Mouse (Mus musculus): ENCODE results near the gene Borcs5. TPM values are rescaled to one million over a fixed set of nuclear protein-coding genes. Genes with fewer than 3 reads are reported as not detected.
A peak's percentile ranks its signal among the peaks of the same experiment; 100 is the strongest.

Borcs5 gene
- polyA plus RNA-seq, 1 experiment from 2014 or later: 15.4 TPM

DNA sequence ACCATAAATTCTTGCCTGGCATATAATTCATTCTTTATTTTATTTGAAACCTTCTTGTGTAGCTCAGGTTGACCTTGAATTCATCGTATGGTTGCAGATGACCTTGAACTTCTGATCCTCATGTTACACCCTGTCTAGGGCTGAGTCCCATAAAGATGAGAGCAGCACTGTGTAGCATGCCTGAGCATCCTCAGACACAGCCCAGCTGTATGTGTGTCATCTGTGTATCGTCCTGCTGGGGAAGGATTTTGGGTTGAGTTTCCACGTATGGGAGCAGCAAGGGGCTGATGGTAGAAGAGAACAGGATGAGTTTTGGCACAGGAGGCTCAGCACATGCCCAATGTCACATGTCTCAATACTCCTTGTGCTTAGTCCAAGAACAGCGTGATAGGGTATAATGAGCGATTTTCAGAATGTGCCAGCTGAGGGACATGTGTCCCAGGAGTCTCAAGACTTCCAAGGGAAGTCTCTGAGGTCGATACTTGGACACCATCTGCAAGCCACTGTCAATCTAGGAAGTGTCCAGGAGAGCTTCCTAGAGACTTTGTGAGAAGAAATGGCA lies 45.1 kb downstream of the Borcs5 start:
- H3K9ac ChIP-seq: no peak overlapping the region
- ATAC-seq: no peak
- H3K27ac ChIP-seq: no peak overlapping the region
- no peak overlapping the region for H3K4me2 ChIP-seq (replicated peaks)
- no peak overlapping the region for H3K4me3 ChIP-seq (replicated peaks)
- H3K36me3 ChIP-seq: no peaks in the 10 kb centered on the region
- no peaks in the 10 kb centered on the region for H3K9me3 ChIP-seq
- no peaks in the 10 kb centered on the region for H3K27me3 ChIP-seq (replicated peaks)
- WGBS: 64% methylated on average over 6 of the region's 6 CpGs
- no peaks in the 10 kb centered on the region for H3K4me1 ChIP-seq (replicated peaks)

- no peaks in the 10 kb centered on the region for H3K9me3 ChIP-seq
- no peak overlapping the region for H3K27ac ChIP-seq
- no peak overlapping the region for H3K4me3 ChIP-seq (replicated peaks)
- H3K27me3 ChIP-seq (replicated peaks): no peaks in the 10 kb centered on the region
- H3K4me2 ChIP-seq (replicated peaks): no peak overlapping the region
- WGBS: 65% methylated on average over 2 of the region's 2 CpGs
- no peaks in the 10 kb centered on the region for H3K4me1 ChIP-seq (replicated peaks)
- no peak for ATAC-seq
- no peak overlapping the region for H3K9ac ChIP-seq
- H3K36me3 ChIP-seq: no peaks in the 10 kb centered on the region
These were observed 45.7 kb downstream of the Borcs5 start for GRCm38 (mm10) chr6:134685040-134685439.

DNA sequence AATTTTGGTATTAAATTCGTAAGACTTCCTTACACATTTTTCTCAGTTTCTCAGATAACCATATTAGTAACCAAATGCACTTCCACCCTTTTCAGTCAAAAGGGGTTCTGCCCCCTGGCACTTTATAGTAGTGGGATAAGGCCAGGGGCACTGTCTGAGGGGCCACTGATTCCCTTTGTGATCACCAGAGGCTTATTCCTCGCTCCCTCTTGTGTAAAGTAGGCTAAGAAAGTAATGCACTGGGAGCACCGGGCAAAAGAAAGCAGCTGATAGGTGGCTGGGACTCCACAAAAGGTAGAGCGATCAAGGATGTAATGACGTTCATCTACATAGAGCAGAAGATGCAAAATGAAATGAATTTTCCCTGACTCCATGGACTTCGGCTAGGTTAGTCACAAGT lies 46.2 kb downstream of the Borcs5 start:
- H3K4me1 ChIP-seq (replicated peaks): no peaks in the 10 kb centered on the region
- H3K36me3 ChIP-seq: no peaks in the 10 kb centered on the region
- H3K27ac ChIP-seq: no peak overlapping the region
- H3K27me3 ChIP-seq (replicated peaks): no peaks in the 10 kb centered on the region
- no peak overlapping the region for H3K4me3 ChIP-seq (replicated peaks)
- H3K9ac ChIP-seq: no peak overlapping the region
- WGBS: 89% methylated on average over 6 of the region's 6 CpGs
- ATAC-seq: no peak
- no peak overlapping the region for H3K4me2 ChIP-seq (replicated peaks)
- H3K9me3 ChIP-seq: no peaks in the 10 kb centered on the region

DNA sequence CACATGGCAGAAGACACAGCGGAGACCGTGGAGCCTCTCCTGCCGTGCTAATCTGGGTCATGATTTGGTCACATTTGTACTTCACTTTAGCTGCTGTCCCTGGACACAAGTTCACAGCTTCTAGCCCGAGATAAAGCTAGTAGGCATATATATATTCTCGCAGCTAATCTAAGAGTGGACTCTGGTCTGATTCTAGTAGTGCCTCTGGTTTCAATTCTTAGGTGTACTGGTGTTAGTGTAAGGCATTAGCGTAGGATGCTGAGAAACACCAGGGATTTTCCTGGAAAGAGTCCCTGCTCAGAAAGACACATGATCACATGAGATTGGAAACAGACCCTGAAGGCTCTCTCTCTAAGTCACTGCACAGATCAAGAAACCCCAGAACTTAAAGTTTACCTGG lies 55.2 kb downstream of the Borcs5 start:
- no peak for ATAC-seq
- 83% methylated on average over 6 of the region's 6 CpGs for WGBS
- no peaks in the 10 kb centered on the region for H3K4me1 ChIP-seq (replicated peaks)

GRCm38 (mm10) chr6:134694988-134695387 lies 55.7 kb downstream of the Borcs5 start:
- no peak overlapping the region for H3K4me2 ChIP-seq (replicated peaks)
- no peaks in the 10 kb centered on the region for H3K27me3 ChIP-seq (replicated peaks)
- no peaks in the 10 kb centered on the region for H3K9me3 ChIP-seq
- H3K36me3 ChIP-seq: no peaks in the 10 kb centered on the region
- H3K9ac ChIP-seq: no peak overlapping the region
- no peaks in the 10 kb centered on the region for H3K4me1 ChIP-seq (replicated peaks)
- no peak overlapping the region for H3K4me3 ChIP-seq (replicated peaks)
- peak; percentile 17; the same call in 1 of the 2 replicates for ATAC-seq
- no peak overlapping the region for H3K27ac ChIP-seq
- WGBS: 94% methylated on average over 3 of the region's 3 CpGs

More for the DNA sequence above, 55.2 kb downstream of the Borcs5 start:
- Histone ChIP-seq H3K9ac (no peak overlapping the region), H3K4me2 (replicated peaks) (no peak overlapping the region), H3K36me3 (no peaks in the 10 kb centered on the region), H3K27me3 (replicated peaks) (no peaks in the 10 kb centered on the region), H3K4me3 (replicated peaks) (no peak overlapping the region), H3K27ac (no peak overlapping the region), H3K9me3 (no peaks in the 10 kb centered on the region)

GRCm38 (mm10) chr6:134695625-134696024 lies 56.3 kb downstream of the Borcs5 start:
- 60% methylated on average over 3 of the region's 3 CpGs for WGBS
- Histone ChIP-seq H3K4me2 (replicated peaks) (no peak overlapping the region), H3K27ac (no peak overlapping the region), H3K9me3 (no peaks in the 10 kb centered on the region), H3K27me3 (replicated peaks) (no peaks in the 10 kb centered on the region), H3K4me3 (replicated peaks) (no peak overlapping the region), H3K9ac (no peak overlapping the region), H3K4me1 (replicated peaks) (no peaks in the 10 kb centered on the region), H3K36me3 (no peaks in the 10 kb centered on the region)
- no peak for ATAC-seq

DNA sequence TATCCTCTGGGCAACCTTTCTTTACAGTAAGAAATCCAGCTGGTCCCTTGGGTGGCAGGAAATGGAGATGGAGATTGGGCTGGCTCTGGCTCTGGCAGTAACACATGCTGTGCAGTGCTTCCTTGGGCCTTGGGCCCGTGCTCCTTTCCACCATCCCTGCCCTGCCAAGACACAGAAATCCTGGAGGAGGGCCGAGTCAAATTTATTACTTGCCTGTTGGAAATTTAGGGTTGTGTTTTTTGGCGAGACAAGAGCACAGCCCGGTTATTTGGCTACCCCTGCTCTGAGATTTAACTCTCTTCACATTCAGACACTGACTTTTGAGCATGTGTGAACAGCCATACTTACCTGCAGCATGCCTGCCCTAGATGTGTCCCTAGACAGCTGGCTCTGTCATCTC lies 56.8 kb downstream of the Borcs5 start:
- H3K4me3 ChIP-seq (replicated peaks): no peak overlapping the region
- ATAC-seq: no peak

DNA sequence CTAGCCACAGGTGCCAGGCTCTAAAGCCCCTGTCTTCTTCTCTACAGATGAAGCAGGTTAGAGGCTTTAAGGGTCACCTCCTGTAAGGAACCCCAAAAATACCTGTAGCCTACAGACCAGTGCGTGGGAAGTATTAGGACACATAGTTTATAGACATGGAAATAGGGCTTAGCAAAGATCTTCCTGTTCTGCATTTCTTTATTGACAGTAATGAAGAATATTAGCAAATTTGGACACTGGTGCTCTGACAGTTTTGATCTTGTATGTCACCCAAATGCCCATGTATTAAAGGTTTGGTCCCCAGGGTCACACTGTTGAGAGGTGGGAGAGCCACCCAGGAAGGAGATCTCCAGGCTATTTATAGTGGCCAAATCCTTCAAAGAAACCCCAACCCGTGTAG lies 57.2 kb downstream of the Borcs5 start:
- Histone ChIP-seq H3K27ac (no peak overlapping the region), H3K4me3 (replicated peaks) (no peak overlapping the region), H3K4me1 (replicated peaks) (no peaks in the 10 kb centered on the region), H3K27me3 (replicated peaks) (no peaks in the 10 kb centered on the region), H3K9me3 (no peaks in the 10 kb centered on the region), H3K9ac (no peak overlapping the region), H3K4me2 (replicated peaks) (no peak overlapping the region), H3K36me3 (no peaks in the 10 kb centered on the region)
- WGBS: 72% methylated on average over 2 of the region's 2 CpGs
- ATAC-seq: no peak

More for the DNA sequence above, 56.8 kb downstream of the Borcs5 start:
- Histone ChIP-seq H3K27me3 (replicated peaks) (no peaks in the 10 kb centered on the region), H3K4me1 (replicated peaks) (no peaks in the 10 kb centered on the region), H3K27ac (no peak overlapping the region), H3K9me3 (no peaks in the 10 kb centered on the region), H3K36me3 (no peaks in the 10 kb centered on the region), H3K4me2 (replicated peaks) (no peak overlapping the region), H3K9ac (no peak overlapping the region)
- WGBS: 63% methylated on average over 4 of the region's 4 CpGs

DNA sequence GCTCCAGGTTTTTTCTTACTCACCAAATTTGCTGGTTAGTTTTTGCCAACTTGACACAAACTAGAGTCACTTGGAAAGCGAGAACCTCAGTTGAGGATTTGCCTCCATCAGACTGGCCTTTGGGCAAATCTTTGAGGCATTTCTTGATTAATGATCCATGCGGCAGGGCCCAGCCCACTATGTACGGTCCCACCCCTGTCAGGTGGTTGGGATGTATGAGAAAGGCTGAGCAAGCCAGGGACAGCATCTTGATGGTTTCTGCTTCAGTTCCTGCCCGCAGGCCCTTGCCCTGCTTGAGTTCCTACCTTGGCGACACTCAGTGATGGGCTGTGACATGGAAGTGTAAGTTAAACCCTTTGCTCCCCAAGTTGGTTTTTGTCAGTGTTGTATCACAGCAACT lies 58.9 kb downstream of the Borcs5 start:
- H3K4me1 ChIP-seq (replicated peaks): no peaks in the 10 kb centered on the region
- H3K4me2 ChIP-seq (replicated peaks): no peak overlapping the region
- ATAC-seq: no peak
- H3K27ac ChIP-seq: no peak overlapping the region
- 93% methylated on average over 5 of the region's 5 CpGs for WGBS
- no peaks in the 10 kb centered on the region for H3K9me3 ChIP-seq
- H3K36me3 ChIP-seq: no peaks in the 10 kb centered on the region
- H3K4me3 ChIP-seq (replicated peaks): no peak overlapping the region
- no peak overlapping the region for H3K9ac ChIP-seq
- no peaks in the 10 kb centered on the region for H3K27me3 ChIP-seq (replicated peaks)

DNA sequence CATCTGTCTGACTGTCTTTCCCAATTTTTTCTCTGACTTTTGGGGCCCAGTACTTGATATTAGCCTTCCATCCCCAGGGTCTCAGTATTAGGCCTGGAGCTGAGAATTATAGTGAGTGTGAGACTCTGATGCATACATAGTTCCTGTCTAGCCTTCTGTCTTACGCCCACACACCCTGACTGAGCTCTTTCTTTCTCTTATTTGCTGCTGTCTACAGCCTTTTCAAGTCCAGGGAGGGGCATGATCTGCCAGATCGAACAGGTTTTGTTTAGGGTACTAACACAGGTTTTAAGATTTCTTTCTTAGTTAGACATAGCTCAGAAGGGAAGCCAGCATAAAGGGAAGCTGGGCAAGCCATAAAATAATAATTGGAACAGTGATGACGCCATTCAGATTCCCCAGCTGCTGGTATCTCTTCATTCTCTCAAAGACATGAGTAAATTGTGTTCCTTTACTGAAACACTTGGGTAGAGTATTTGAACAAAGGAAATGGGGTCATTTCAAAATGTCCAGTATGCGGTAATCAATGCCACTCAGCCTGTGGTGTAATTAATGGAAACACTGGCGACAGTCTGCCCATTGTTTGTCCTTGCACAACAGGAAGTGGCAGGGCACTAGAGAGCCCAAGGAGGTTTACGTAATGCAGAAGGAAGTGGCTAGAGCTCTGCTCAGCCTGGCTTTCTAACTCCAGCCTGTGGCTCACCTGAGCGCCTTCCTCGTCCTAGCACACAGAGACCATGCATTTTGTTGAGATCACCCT lies 61.3 kb downstream of the Borcs5 start:
- ATAC-seq: peak; percentile 92
- Histone ChIP-seq H3K27me3 (replicated peaks) (no peaks in the 10 kb centered on the region), H3K9ac (no peak overlapping the region), H3K27ac (no peak overlapping the region), H3K4me3 (replicated peaks) (no peak overlapping the region), H3K4me1 (replicated peaks) (no peaks in the 10 kb centered on the region), H3K36me3 (no peaks in the 10 kb centered on the region), H3K9me3 (no peaks in the 10 kb centered on the region), H3K4me2 (replicated peaks) (no peak overlapping the region)
- 55% methylated on average over 8 of the region's 8 CpGs for WGBS

DNA sequence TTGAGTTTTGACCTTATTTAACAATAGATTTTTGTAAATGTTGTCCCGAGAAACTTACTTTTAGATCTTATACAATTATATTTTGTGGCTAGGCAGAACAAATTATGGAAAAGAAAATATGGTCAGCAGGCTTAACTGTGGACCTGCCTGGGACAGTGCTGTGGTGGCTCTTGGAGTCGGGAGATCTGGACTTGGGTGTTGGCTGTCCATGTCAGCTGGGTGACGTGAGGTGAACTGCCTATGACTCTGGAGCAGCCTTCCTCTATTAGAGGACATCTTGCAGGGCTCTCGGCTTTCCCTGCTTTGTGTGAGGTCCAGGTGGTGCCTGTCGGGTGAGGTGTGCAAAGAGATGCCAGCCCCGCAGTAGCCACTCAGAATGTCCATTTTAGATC lies 61.9 kb downstream of the Borcs5 start:
- H3K36me3 ChIP-seq: no peaks in the 10 kb centered on the region
- ATAC-seq: no peak
- H3K4me1 ChIP-seq (replicated peaks): no peaks in the 10 kb centered on the region
- no peak overlapping the region for H3K9ac ChIP-seq
- WGBS: 74% methylated on average over 6 of the region's 6 CpGs
- no peak overlapping the region for H3K4me3 ChIP-seq (replicated peaks)
- H3K4me2 ChIP-seq (replicated peaks): no peak overlapping the region
- H3K27ac ChIP-seq: no peak overlapping the region
- no peaks in the 10 kb centered on the region for H3K9me3 ChIP-seq
- H3K27me3 ChIP-seq (replicated peaks): no peaks in the 10 kb centered on the region

- H3K9me3 ChIP-seq: no peaks in the 10 kb centered on the region
- no peaks in the 10 kb centered on the region for H3K36me3 ChIP-seq
- H3K27ac ChIP-seq: no peak overlapping the region
- ATAC-seq: no peak
- 98% methylated on average over 7 of the region's 7 CpGs for WGBS
- no peaks in the 10 kb centered on the region for H3K4me1 ChIP-seq (replicated peaks)
- no peak overlapping the region for H3K4me2 ChIP-seq (replicated peaks)
- H3K4me3 ChIP-seq (replicated peaks): no peak overlapping the region
- no peaks in the 10 kb centered on the region for H3K27me3 ChIP-seq (replicated peaks)
- no peak overlapping the region for H3K9ac ChIP-seq
These were observed 62.9 kb downstream of the Borcs5 start for GRCm38 (mm10) chr6:134702184-134702583.

- H3K27me3 ChIP-seq (replicated peaks): no peaks in the 10 kb centered on the region
- no peaks in the 10 kb centered on the region for H3K36me3 ChIP-seq
- H3K27ac ChIP-seq: no peak overlapping the region
- WGBS: 87% methylated on average over 4 of the region's 4 CpGs
- H3K4me2 ChIP-seq (replicated peaks): no peak overlapping the region
- H3K9me3 ChIP-seq: no peaks in the 10 kb centered on the region
- H3K9ac ChIP-seq: no peak overlapping the region
- H3K4me3 ChIP-seq (replicated peaks): no peak overlapping the region
- no peaks in the 10 kb centered on the region for H3K4me1 ChIP-seq (replicated peaks)
- no peak for ATAC-seq
These were observed 63.9 kb downstream of the Borcs5 start for GRCm38 (mm10) chr6:134703053-134703690.
